Comparison of ENCODE assay signal across 8 mouse cellular contexts in the genomic region with DNA sequence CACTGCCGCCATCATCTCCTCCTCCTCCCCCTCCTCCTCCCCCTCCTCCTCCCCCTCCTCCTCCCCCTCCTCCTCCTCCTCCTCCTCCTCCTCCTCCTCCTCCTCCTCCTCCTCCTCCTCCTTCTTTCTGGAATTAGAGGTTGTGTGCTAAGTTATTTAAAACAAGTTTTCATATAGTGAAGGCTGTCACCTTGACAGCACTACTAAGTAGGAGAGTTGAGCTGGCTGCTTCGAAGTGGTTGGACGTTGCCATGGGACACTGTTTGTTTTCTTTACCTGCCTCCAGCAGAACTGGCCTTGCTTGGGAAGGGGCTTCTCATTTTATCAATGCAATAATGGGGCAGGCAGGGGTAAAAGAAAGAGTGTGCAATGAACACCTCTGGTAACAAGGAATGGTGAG. TPM values are rescaled to one million over a fixed set of nuclear protein-coding genes. Genes with fewer than 3 reads are reported as not detected.
A peak's percentile ranks its signal among the peaks of the same experiment; 100 is the strongest.
DNase-seq lines count a peak whose midpoint lies in the region; ATAC-seq and TF ChIP-seq lines count a peak whose summit lies in the region.

A gene (minus strand): TSS at position 101 of the 400 bp plus-strand sequence.

- H3K4me2 ChIP-seq in kidney, embryonic 16.5 days (replicated peaks; ENCODE audit: low read depth, low read length) = peak within 1 kb of the TSS; percentile 78
- peak within 1 kb of the TSS; percentile 93 for H3K4me2 ChIP-seq in embryonic facial prominence, embryonic 12.5 days (replicated peaks)
- peak within 1 kb of the TSS; percentile 74 for H3K4me2 ChIP-seq in hindbrain, postnatal 0 days (ENCODE audit: low read depth, low read length)
- peak within 1 kb of the TSS; percentile 79 for H3K4me2 ChIP-seq in midbrain, postnatal 0 days (ENCODE audit: low read depth, low read length, poor library complexity, severe bottlenecking)

- ATAC-seq in kidney, embryonic 16.5 days (ENCODE audit: low FRiP score, low TSS enrichment) = no peak
- ATAC-seq in embryonic facial prominence, embryonic 12.5 days (ENCODE audit: insufficient number of reproducible peaks, insufficient read depth, low FRiP score, low TSS enrichment) = no peak
- ATAC-seq in hindbrain, postnatal 0 days = no peak
- no peak for ATAC-seq in midbrain, postnatal 0 days (ENCODE audit: low FRiP score)
- ATAC-seq in frontal cortex, adult (ENCODE audit: low TSS enrichment) = no peak

- 41% methylated on average over 3 of the region's 3 CpGs for WGBS in kidney, embryonic 16.5 days
- 37% methylated on average over 2 of the region's 3 CpGs for WGBS in embryonic facial prominence, embryonic 12.5 days
- 62% methylated on average over 3 of the region's 3 CpGs for WGBS in hindbrain, postnatal 0 days
- WGBS in midbrain, postnatal 0 days = 35% methylated on average over 3 of the region's 3 CpGs

- H3K27ac ChIP-seq in kidney, embryonic 16.5 days (ENCODE audit: low read length) = no peak within 1 kb of the TSS
- no peak within 1 kb of the TSS for H3K27ac ChIP-seq in embryonic facial prominence, embryonic 12.5 days
- no peak within 1 kb of the TSS for H3K27ac ChIP-seq in hindbrain, postnatal 0 days
- H3K27ac ChIP-seq in midbrain, postnatal 0 days (ENCODE audit: low read depth, low read length) = no peak within 1 kb of the TSS

- H3K9ac ChIP-seq in kidney, embryonic 16.5 days (replicated peaks; ENCODE audit: low read length) = peak within 1 kb of the TSS; percentile 54; the same call in 1 of the 2 replicates
- peak within 1 kb of the TSS; percentile 54 for H3K9ac ChIP-seq in embryonic facial prominence, embryonic 12.5 days
- H3K9ac ChIP-seq in hindbrain, postnatal 0 days (replicated peaks; ENCODE audit: low read length) = peak within 1 kb of the TSS; percentile 37
- peak within 1 kb of the TSS; percentile 56; the same call in 1 of the 2 replicates for H3K9ac ChIP-seq in midbrain, postnatal 0 days (replicated peaks; ENCODE audit: low read length, poor library complexity, severe bottlenecking)

- intact Hi-C loops in gastrocnemius, postnatal 36 days (cut with DNase I) = no loop called here

- peak within 1 kb of the TSS; percentile 51 for H3K4me3 ChIP-seq in kidney, embryonic 16.5 days (ENCODE audit: low read length)
- H3K4me3 ChIP-seq in embryonic facial prominence, embryonic 12.5 days = peak within 1 kb of the TSS; percentile 54
- peak within 1 kb of the TSS; percentile 52 for H3K4me3 ChIP-seq in hindbrain, postnatal 0 days (ENCODE audit: low read length)
- peak within 1 kb of the TSS; percentile 57 for H3K4me3 ChIP-seq in midbrain, postnatal 0 days (ENCODE audit: low read depth, low read length)

- peaks cover 13% of the 10 kb centered on the region for H3K27me3 ChIP-seq in kidney, embryonic 16.5 days (ENCODE audit: insufficient read depth, low read length)
- peaks cover 6% of the 10 kb centered on the region; the same call in 1 of the 2 replicates for H3K27me3 ChIP-seq in embryonic facial prominence, embryonic 12.5 days
- H3K27me3 ChIP-seq in hindbrain, postnatal 0 days (ENCODE audit: insufficient read depth, low read length) = 0 out of 2 replicates have a peak, but pooled peaks cover 4% of the 10 kb centered on the region
- H3K27me3 ChIP-seq in midbrain, postnatal 0 days (ENCODE audit: insufficient read depth, low read length) = peaks cover 8% of the 10 kb centered on the region; the same call in 1 of the 2 replicates

- no peaks in the 10 kb centered on the region for H3K4me1 ChIP-seq in kidney, embryonic 16.5 days (ENCODE audit: insufficient read depth, low read length)
- peaks cover 5% of the 10 kb centered on the region; the same call in 1 of the 2 replicates for H3K4me1 ChIP-seq in embryonic facial prominence, embryonic 12.5 days
- 0 out of 2 replicates have a peak, but pooled peaks cover 4% of the 10 kb centered on the region for H3K4me1 ChIP-seq in hindbrain, postnatal 0 days (ENCODE audit: insufficient read depth, low read length)
- no peaks in the 10 kb centered on the region for H3K4me1 ChIP-seq in midbrain, postnatal 0 days (ENCODE audit: insufficient read depth, low read length)

- no peaks in the 10 kb centered on the region for H3K9me3 ChIP-seq in kidney, embryonic 16.5 days (ENCODE audit: low read length)
- no peaks in the 10 kb centered on the region for H3K9me3 ChIP-seq in embryonic facial prominence, embryonic 12.5 days
- H3K9me3 ChIP-seq in hindbrain, postnatal 0 days (ENCODE audit: low read length) = no peaks in the 10 kb centered on the region
- H3K9me3 ChIP-seq in midbrain, postnatal 0 days (ENCODE audit: low read length) = no peaks in the 10 kb centered on the region

- TF ChIP-seq CTCF in hindbrain, postnatal 0 days (IDR thresholded peaks at IDR 0.05; ENCODE audit: low read depth) = no peak
- TF ChIP-seq CTCF in midbrain, postnatal 0 days (IDR thresholded peaks at IDR 0.05) = no peak

- DNase-seq in kidney, postnatal 10 days = no peak
- no peak for DNase-seq in hindbrain, postnatal 0 days (ENCODE audit: low spot score)
- DNase-seq in midbrain, postnatal 0 days (ENCODE audit: low spot score) = no peak
- no peak for DNase-seq in Muller cell, postnatal 12 days (ENCODE audit: inconsistent ontology term)
- no peak for DNase-seq in gastrocnemius, postnatal 36 days

- no peaks in the 10 kb centered on the region for H3K36me3 ChIP-seq in kidney, embryonic 16.5 days (ENCODE audit: insufficient read depth, low read length)
- no peaks in the 10 kb centered on the region for H3K36me3 ChIP-seq in embryonic facial prominence, embryonic 12.5 days
- H3K36me3 ChIP-seq in hindbrain, postnatal 0 days (ENCODE audit: insufficient read depth, low read length) = no peaks in the 10 kb centered on the region
- no peaks in the 10 kb centered on the region for H3K36me3 ChIP-seq in midbrain, postnatal 0 days (ENCODE audit: insufficient read depth, low read length)

RNA-seq across cellular contexts. Expression of the gene that starts here (rescaled TPM):
- polyA plus RNA-seq in kidney, embryonic 16.5 days (2015; fragmentation: Nextera tagmentation; extraction: Ambion mirVana) = not detected in 2 replicates
- not detected in 2 replicates for polyA plus RNA-seq in embryonic facial prominence, embryonic 12.5 days (2016; fragmentation: Nextera tagmentation; extraction: Ambion mirVana)
- not detected in 2 replicates for total RNA-seq in hindbrain, postnatal 0 days (2014; rRNA removed)
- polyA plus RNA-seq in hindbrain, postnatal 0 days (2015; fragmentation: Nextera tagmentation; extraction: Ambion mirVana) = not detected in 2 replicates
- not detected in 2 replicates for total RNA-seq in midbrain, postnatal 0 days (2014; rRNA removed)
- polyA plus RNA-seq in midbrain, postnatal 0 days (2015; fragmentation: Nextera tagmentation; extraction: Ambion mirVana) = not detected in 2 replicates
- total RNA-seq in gastrocnemius, postnatal 36 days (2021) = not detected
